Mouse (Mus musculus) liver, postnatal 0 days (tissue): ENCODE data around the gene Atp2a2. TPM values are rescaled to one million over a fixed set of nuclear protein-coding genes. Genes with fewer than 3 reads are reported as not detected.

Experiments
- ATAC-seq: fragments of 200-750 bp; cut with Nextera tagmentation; 2 replicates; pipeline ENCODE4 v1.8.0; 2017; ENCODE audit warnings: mild to moderate bottlenecking, moderate library complexity
- DNase-seq: peaks from one replicate; pipeline ENCODE4 v3.0.0-alpha.2; 2016
- H3K27ac ChIP-seq: fragments of 300-500 bp; sonication (generic); 2 replicates; pipeline ENCODE4 v1.5.1; 2014; ENCODE audit warnings: antibody characterized with exemption, moderate library complexity, mild to moderate bottlenecking, low read depth
- H3K27me3 ChIP-seq: fragments of 300-500 bp; sonication (generic); 2 replicates; pipeline ENCODE4 v1.6.1; 2014; ENCODE audit warnings: low read length, control low read depth, mixed read lengths; ENCODE audit not compliant: insufficient read depth
- H3K36me3 ChIP-seq: fragments of 300-500 bp; sonication (generic); replicated peaks from 2 replicates; pipeline ENCODE4 v1.6.1; 2014; ENCODE audit warnings: mild to moderate bottlenecking, control low read depth, low read length, moderate library complexity, mixed read lengths; ENCODE audit not compliant: insufficient read depth
- H3K4me1 ChIP-seq: fragments of 300-500 bp; sonication (generic); 2 replicates; pipeline ENCODE4 v1.6.1; 2014; ENCODE audit warnings: antibody characterized with exemption, mild to moderate bottlenecking, control low read depth; ENCODE audit not compliant: insufficient read depth
- H3K4me2 ChIP-seq: fragments of 300-500 bp; sonication (generic); 2 replicates; pipeline ENCODE4 v1.6.1; 2014; ENCODE audit warnings: low read depth, mild to moderate bottlenecking, low read length, moderate library complexity, mixed read lengths
- H3K4me3 ChIP-seq: fragments of 300-500 bp; sonication (generic); 2 replicates; pipeline ENCODE4 v1.5.1; 2014; ENCODE audit warnings: low read depth, low read length
- H3K9ac ChIP-seq: fragments of 300-500 bp; sonication (generic); replicated peaks from 2 replicates; pipeline ENCODE4 v1.6.1; 2014; ENCODE audit warnings: mild to moderate bottlenecking, moderate library complexity
- H3K9me3 ChIP-seq: fragments of 300-500 bp; sonication (generic); 2 replicates; pipeline ENCODE4 v1.6.1; 2016; ENCODE audit warnings: mild to moderate bottlenecking, control low read depth, low read length, mixed read lengths
- CTCF ChIP-seq: sonication (generic); IDR thresholded peaks from 2 replicates; pipeline ENCODE4 v1.5.1; 2016; ENCODE audit warnings: antibody characterized with exemption, low read depth
- EP300 ChIP-seq: IDR thresholded peaks from 2 replicates; pipeline ENCODE4 v1.6.1; 2016; ENCODE audit warnings: antibody characterized with exemption, low read depth, mild to moderate bottlenecking
- WGBS: fragments of 180-500 bp; shearing (Covaris S2); extraction: QIAGEN DNeasy Blood & Tissue Kit; methylation state at CpG from one replicate; pipeline ENCODE4 v1.1.7; 2014; ENCODE audit not compliant: insufficient replicate concordance; 5-methylcytosine and 5-hydroxymethylcytosine counted together
- polyA plus RNA-seq: library from polyadenylated mRNA; unstranded; fragments of >200 nt; fragmentation: Nextera tagmentation; extraction: Ambion mirVana; gene quantifications from 2 replicates; pipeline ENCODE4 v1.2.1, GENCODE M21; 2015

Atp2a2 gene
- polyA plus RNA-seq, 1 experiment from 2014 or later, result 13.5 TPM

DNA sequence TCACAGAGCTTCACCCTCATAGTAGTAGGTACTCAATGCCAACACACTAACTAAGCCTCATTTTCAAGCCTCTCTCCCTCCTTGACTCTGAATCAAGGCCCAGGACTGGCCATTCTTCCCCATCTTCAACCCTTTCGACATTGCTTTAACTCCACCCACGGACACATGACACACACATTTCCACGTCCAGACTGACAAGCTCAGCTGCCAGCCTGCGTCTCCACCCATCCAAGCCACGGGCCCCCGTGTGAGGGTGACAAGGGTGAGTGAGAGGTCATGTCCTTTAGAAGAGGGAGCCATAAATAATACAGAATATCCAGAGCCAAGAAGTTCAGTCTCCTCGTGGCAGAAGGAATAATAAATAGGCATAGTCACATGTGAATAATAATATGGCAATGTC, 7.6 kb upstream of the Atp2a2 start:
- no peak for TF ChIP-seq EP300
- no peak for TF ChIP-seq CTCF
- H3K9me3 ChIP-seq, result peaks cover 4% of the 10 kb centered on the region; the same call in 1 of the 2 replicates
- no peak overlapping the region for H3K9ac ChIP-seq
- DNase-seq (no peak), ATAC-seq (no peak)
- no peak overlapping the region for H3K27ac ChIP-seq
- no peak overlapping the region for H3K4me3 ChIP-seq
- H3K4me2 ChIP-seq, result no peak overlapping the region
- H3K4me1 ChIP-seq, result peaks cover 15% of the 10 kb centered on the region
- H3K36me3 ChIP-seq, result no peaks in the 10 kb centered on the region
- WGBS, result 36% methylated on average over 7 of the region's 7 CpGs
- no peaks in the 10 kb centered on the region for H3K27me3 ChIP-seq

DNA sequence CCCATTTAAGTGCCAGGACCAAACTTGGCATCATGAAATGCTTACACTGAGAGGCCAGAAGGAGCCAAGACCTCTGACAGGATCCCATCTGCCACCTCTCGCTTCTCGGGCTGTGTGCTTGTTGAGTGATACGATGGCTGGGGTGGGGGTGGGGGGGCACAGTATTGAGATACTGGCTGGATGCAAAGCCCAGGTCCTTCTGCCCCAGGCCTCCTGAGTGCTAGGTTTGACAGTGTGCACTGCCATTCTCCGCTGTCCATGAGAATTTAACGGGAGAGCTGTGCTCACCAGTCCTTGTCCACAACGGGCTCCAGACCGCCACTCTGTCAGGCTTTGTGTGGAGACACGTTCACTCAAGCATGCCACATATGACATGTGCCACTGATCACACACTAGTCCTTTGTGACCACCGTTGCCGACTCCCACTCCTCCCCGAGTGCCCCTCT, 6.9 kb upstream of the Atp2a2 start:
- no peaks in the 10 kb centered on the region for H3K27me3 ChIP-seq
- ATAC-seq (no peak), DNase-seq (no peak)
- H3K9ac ChIP-seq, result no peak overlapping the region
- WGBS, result 83% methylated on average over 11 of the region's 11 CpGs
- H3K4me3 ChIP-seq, result no peak overlapping the region
- no peak for TF ChIP-seq EP300
- no peak for TF ChIP-seq CTCF
- no peak overlapping the region for H3K27ac ChIP-seq
- H3K9me3 ChIP-seq, result peaks cover 4% of the 10 kb centered on the region; the same call in 1 of the 2 replicates
- H3K4me2 ChIP-seq, result no peak overlapping the region
- H3K4me1 ChIP-seq, result peaks cover 10% of the 10 kb centered on the region
- no peaks in the 10 kb centered on the region for H3K36me3 ChIP-seq

DNA sequence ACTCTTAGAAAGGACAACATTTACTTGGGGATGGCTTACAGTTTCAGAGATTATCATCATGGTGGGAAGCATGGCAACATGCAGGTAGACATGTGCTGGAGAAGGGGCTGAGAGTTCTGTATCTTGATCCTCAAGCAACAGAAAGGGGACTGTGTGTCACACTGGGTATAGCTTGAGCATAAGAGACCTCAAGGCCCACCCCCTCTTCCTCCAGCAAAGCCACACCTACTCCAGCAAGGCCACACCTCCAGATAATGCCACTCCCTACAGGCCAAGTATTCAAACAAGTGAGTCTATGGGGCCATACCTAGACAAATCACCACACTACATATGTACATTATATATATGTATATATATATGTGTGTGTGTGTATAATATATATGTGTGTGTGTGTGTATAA, 5.4 kb upstream of the Atp2a2 start:
- Histone ChIP-seq H3K4me1 (peaks cover 10% of the 10 kb centered on the region; the same call in 1 of the 2 replicates), H3K36me3 (no peaks in the 10 kb centered on the region), H3K27ac (no peak overlapping the region), H3K27me3 (no peaks in the 10 kb centered on the region), H3K9ac (no peak overlapping the region), H3K9me3 (peaks cover 4% of the 10 kb centered on the region; the same call in 1 of the 2 replicates), H3K4me2 (no peak overlapping the region), H3K4me3 (no peak overlapping the region)
- TF ChIP-seq EP300 (no peak), CTCF (no peak)
- DNase-seq (no peak), ATAC-seq (no peak)

DNA sequence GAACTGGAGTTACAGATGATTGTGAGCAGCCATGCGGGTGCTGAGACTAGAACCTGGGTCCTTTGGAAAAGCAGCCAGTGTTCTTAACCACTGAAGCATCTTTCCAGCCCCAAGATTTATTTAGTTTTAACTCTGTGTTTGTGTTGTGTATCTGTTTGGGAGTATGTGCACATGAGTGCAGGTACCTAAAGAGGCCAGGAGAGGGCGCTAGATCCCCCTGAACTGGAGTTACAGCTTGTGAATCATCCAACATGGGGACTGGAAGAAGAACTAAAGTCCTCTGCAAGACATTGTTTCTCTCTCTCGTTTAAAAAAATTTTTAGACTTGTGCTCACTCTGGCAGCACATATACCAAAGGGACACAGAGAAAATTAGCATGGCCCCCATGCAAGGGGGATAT, 4.4 kb upstream of the Atp2a2 start:
- Histone ChIP-seq H3K4me2 (no peak overlapping the region), H3K27me3 (no peaks in the 10 kb centered on the region), H3K36me3 (no peaks in the 10 kb centered on the region), H3K9me3 (peaks cover 4% of the 10 kb centered on the region; the same call in 1 of the 2 replicates), H3K27ac (no peak overlapping the region), H3K4me1 (peaks cover 7% of the 10 kb centered on the region; the same call in 1 of the 2 replicates), H3K4me3 (no peak overlapping the region), H3K9ac (no peak overlapping the region)
- ATAC-seq (no peak), DNase-seq (no peak)
- 77% methylated on average over 3 of the region's 3 CpGs for WGBS
- peak; percentile 52 for TF ChIP-seq CTCF
- TF ChIP-seq EP300, result no peak

DNA sequence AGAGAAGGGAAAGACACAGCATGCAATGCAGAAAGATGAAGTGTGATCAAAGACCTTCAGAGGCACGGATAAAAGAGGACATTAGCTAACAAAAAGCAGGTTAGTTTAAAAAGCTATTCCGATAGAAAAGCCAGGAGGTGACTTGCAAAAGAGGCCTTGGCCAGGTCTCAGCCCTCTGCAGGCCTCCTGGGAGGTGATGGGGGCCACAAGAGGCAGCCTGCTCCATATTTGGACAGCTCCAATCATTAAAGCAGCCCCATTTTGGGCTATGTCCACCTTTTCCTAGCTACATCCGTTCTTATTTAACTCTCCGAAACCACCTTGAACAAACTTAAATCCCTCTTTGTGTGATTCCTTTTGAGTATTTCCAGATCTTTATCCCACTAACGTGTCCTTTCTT, 3.5 kb upstream of the Atp2a2 start:
- peaks cover 4% of the 10 kb centered on the region; the same call in 1 of the 2 replicates for H3K9me3 ChIP-seq
- 0 out of 2 replicates have a peak, but pooled peaks cover 4% of the 10 kb centered on the region for H3K4me1 ChIP-seq
- H3K4me2 ChIP-seq, result no peak overlapping the region
- no peaks in the 10 kb centered on the region for H3K27me3 ChIP-seq
- 88% methylated on average over 5 of the region's 5 CpGs for WGBS
- H3K36me3 ChIP-seq, result no peaks in the 10 kb centered on the region
- no peak for ATAC-seq
- no peak overlapping the region for H3K4me3 ChIP-seq
- H3K9ac ChIP-seq, result no peak overlapping the region
- TF ChIP-seq CTCF (no peak), EP300 (no peak)
- no peak for DNase-seq
- H3K27ac ChIP-seq, result no peak overlapping the region

DNA sequence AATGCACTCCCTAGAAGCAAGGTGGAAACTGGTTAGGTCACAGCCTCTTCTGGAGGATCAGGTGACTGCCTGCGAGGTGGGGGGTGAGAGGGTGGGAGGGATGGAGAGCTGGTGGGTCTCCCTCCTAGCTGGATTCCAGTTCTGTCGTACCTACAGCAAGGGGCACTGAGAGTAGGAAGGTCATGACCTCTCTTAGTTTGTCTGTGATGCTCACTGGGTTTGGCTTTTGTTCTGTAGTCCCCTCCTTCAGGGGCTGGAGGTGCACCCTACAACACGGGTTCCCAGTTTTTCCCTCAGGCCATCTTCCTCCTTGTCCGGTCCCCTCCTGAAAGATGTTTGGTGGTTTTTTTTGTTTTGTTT, 1.7 kb upstream of the Atp2a2 start:
- Histone ChIP-seq H3K27me3 (no peaks in the 10 kb centered on the region), H3K4me1 (peaks cover 11% of the 10 kb centered on the region; the same call in 1 of the 2 replicates), H3K9ac (no peak overlapping the region), H3K36me3 (no peaks in the 10 kb centered on the region), H3K4me2 (no peak overlapping the region), H3K27ac (no peak overlapping the region), H3K4me3 (no peak overlapping the region), H3K9me3 (peaks cover 4% of the 10 kb centered on the region; the same call in 1 of the 2 replicates)
- WGBS, result 67% methylated on average over 4 of the region's 4 CpGs
- DNase-seq (no peak), ATAC-seq (no peak)
- TF ChIP-seq EP300, result no peak
- no peak for TF ChIP-seq CTCF
